In genomic region chr14:80657408-80657807, GRCm38 (mm10) we compare ENCODE assay signal across 14 mouse cellular contexts.
DNase-seq lines count a peak whose midpoint lies in the region; TF ChIP-seq lines count a peak whose summit lies in the region.
"Had no signal": no experiment of that assay in that cellular context is flagged by ENCODE, and none has a peak within 500 bp of the region (broad histone marks: within the 10 kb centered on the region; RNA-seq: fewer than 3 reads in every experiment).

No protein-coding gene starts in this region.

- no peak overlapping the region for H3K9ac ChIP-seq in heart, adult 2 months (ENCODE audit: low read depth, low read length)
- H3K9ac ChIP-seq: limb, embryonic 13.5 days; midbrain, embryonic 15.5 days; neural tube, embryonic 12.5 days had no signal

- H3K4me1 ChIP-seq in heart, adult 2 months (ENCODE audit: control insufficient read depth, insufficient read depth, low read length), result no peaks in the 10 kb centered on the region
- H3K4me1 ChIP-seq: limb, embryonic 13.5 days; midbrain, embryonic 15.5 days; neural tube, embryonic 12.5 days had no signal

- no peaks in the 10 kb centered on the region for H3K79me2 ChIP-seq in heart, adult 2 months (replicated peaks; ENCODE audit: control insufficient read depth, insufficient read depth, low read length)

- peak; percentile 35 for DNase-seq in layer of hippocampus, adult 11-12 months (ENCODE audit: low spot score)
- no peak for DNase-seq in layer of hippocampus, postnatal 25 days (ENCODE audit: extremely low spot score in 1 of 2, low spot score in 1 of 2)
- DNase-seq in brain, adult 2 months (ENCODE audit: low read depth, low spot score), result peak; percentile 88
- peak; percentile 14 to 76 for DNase-seq in layer of hippocampus, adult 2 months (ENCODE audit: low spot score in 2 of 2)
- DNase-seq in right cerebral cortex, postnatal 25 days, result peak; percentile 25
- DNase-seq in testis, postnatal 14 days (ENCODE audit: low spot score), result no peak
- no peak for DNase-seq in heart, adult 2 months
- DNase-seq: cerebellum, adult 18-20 months; gastrocnemius, postnatal 36 days; kidney, postnatal 14 days; lung, adult 18-20 months had no signal

- no peak overlapping the region for H3K4me3 ChIP-seq in layer of hippocampus, adult 2 months
- no peak overlapping the region for H3K4me3 ChIP-seq in heart, adult 2 months
- H3K4me3 ChIP-seq: limb, embryonic 13.5 days; midbrain, embryonic 15.5 days; neural tube, embryonic 12.5 days had no signal

- TF ChIP-seq POLR2A in heart, adult 2 months (IDR thresholded peaks at IDR 0.05; ENCODE audit: insufficient read depth, low read depth, low read length), result no peak

- no peaks in the 10 kb centered on the region for H3K36me3 ChIP-seq in heart, adult 2 months (ENCODE audit: control insufficient read depth, insufficient read depth, low read length)
- H3K36me3 ChIP-seq: limb, embryonic 13.5 days; midbrain, embryonic 15.5 days; neural tube, embryonic 12.5 days had no signal

- H3K27ac ChIP-seq in layer of hippocampus, adult 2 months, result peak overlapping the region; percentile 52; the same call in 1 of the 2 replicates
- no peak overlapping the region for H3K27ac ChIP-seq in heart, adult 2 months
- H3K27ac ChIP-seq: limb, embryonic 13.5 days; midbrain, embryonic 15.5 days; neural tube, embryonic 12.5 days had no signal

- TF ChIP-seq EP300 in heart, adult 2 months (IDR thresholded peaks at IDR 0.05; ENCODE audit: insufficient read depth, low read depth, low read length), result no peak

- H3K27me3 ChIP-seq in heart, adult 2 months (ENCODE audit: control insufficient read depth, insufficient read depth, low read length), result no peaks in the 10 kb centered on the region
- H3K27me3 ChIP-seq: limb, embryonic 13.5 days; midbrain, embryonic 15.5 days; neural tube, embryonic 12.5 days had no signal

- 74% methylated on average over 6 of the region's 6 CpGs for WGBS in heart, adult 2 months

- intact Hi-C loops in heart, adult 2 months (cut with DNase I), result no loop called here

- no peak for TF ChIP-seq CTCF in layer of hippocampus, adult 2 months (conservative IDR thresholded peaks at IDR 0.05)
- TF ChIP-seq CTCF in heart, adult 2 months (IDR thresholded peaks at IDR 0.05), result no peak

Comparison
In these comparisons a context has a peak if more than half of its experiments do, and no peak if none do; other contexts are left out.
1. DNase-seq: peak in layer of hippocampus, adult 11-12 months (single experiment), brain, adult 2 months (single experiment), layer of hippocampus, adult 2 months (2 of 2) and right cerebral cortex, postnatal 25 days (single experiment); none in layer of hippocampus, postnatal 25 days (0 of 2), testis, postnatal 14 days (single experiment) and heart, adult 2 months (0 of 2).